Mouse (Mus musculus) C2C12 (cell line): ENCODE data around the gene Msantd2. TPM values are rescaled to one million over a fixed set of nuclear protein-coding genes. Genes with fewer than 3 reads are reported as not detected.

ENCODE experiments used
- H3K27me3 ChIP-seq: one replicate; pipeline ENCODE4 v1.6.1; 2011; ENCODE audit not compliant: control insufficient read depth, insufficient read depth, insufficient read length
- H3K36me3 ChIP-seq: one replicate; pipeline ENCODE4 v1.6.1; 2011; ENCODE audit not compliant: control insufficient read depth, insufficient read depth
- H3K4me3 ChIP-seq: one replicate; pipeline ENCODE4 v1.5.1; 2011; ENCODE audit warnings: mild to moderate bottlenecking, control low read depth; ENCODE audit not compliant: poor library complexity, insufficient read depth, severe bottlenecking
- H3K79me2 ChIP-seq: one replicate; pipeline ENCODE4 v1.6.1; 2011; ENCODE audit not compliant: control insufficient read depth, insufficient read depth
- H3K79me3 ChIP-seq: one replicate; pipeline ENCODE4 v1.6.1; 2011; ENCODE audit warnings: low read depth, control low read depth
- H3ac ChIP-seq: one replicate; pipeline ENCODE3; 2011; ENCODE audit warnings: low read depth; ENCODE audit not compliant: control insufficient read depth, insufficient read length
- CEBPB ChIP-seq: IDR thresholded peaks from one replicate; pipeline ENCODE4 v1.6.1; 2011; ENCODE audit warnings: low read depth, mild to moderate bottlenecking, control low read depth, moderate library complexity
- CTCF ChIP-seq: IDR thresholded peaks from one replicate; pipeline ENCODE4 v1.5.1; 2011; ENCODE audit not compliant: control insufficient read depth, insufficient read depth, insufficient read length
- FOSL1 ChIP-seq: IDR thresholded peaks from one replicate; pipeline ENCODE4 v1.8.0; 2011; ENCODE audit warnings: mild to moderate bottlenecking, low read length; ENCODE audit not compliant: poor library complexity, insufficient read depth, severe bottlenecking
- MAX ChIP-seq: IDR thresholded peaks from one replicate; pipeline ENCODE4 v1.6.1; 2011; ENCODE audit warnings: mild to moderate bottlenecking, control low read depth
- MYOD1 ChIP-seq: IDR thresholded peaks from one replicate; pipeline ENCODE4 v1.6.1; 2011; ENCODE audit warnings: low read depth; ENCODE audit not compliant: control insufficient read depth, insufficient read length
- MYOG ChIP-seq: IDR thresholded peaks from one replicate; pipeline ENCODE4 v1.6.1; 2011; ENCODE audit not compliant: control insufficient read depth, insufficient read length; ENCODE audit errors: extremely low read depth
- USF1 ChIP-seq: IDR thresholded peaks from one replicate; pipeline ENCODE4 v1.6.1; 2011; ENCODE audit warnings: low read depth, mild to moderate bottlenecking, control low read depth, moderate library complexity
- polyA plus RNA-seq: library from polyadenylated mRNA; unstranded; fragments of >200 nt; fragmentation: generic; extraction: Trizol; gene quantifications from one replicate; pipeline ENCODE4 v1.2.1, GENCODE M21; 2012; ENCODE audit warnings: missing spikeins

The Msantd2 gene
- polyA plus RNA-seq, 1 experiment, result 8.4 TPM

DNA sequence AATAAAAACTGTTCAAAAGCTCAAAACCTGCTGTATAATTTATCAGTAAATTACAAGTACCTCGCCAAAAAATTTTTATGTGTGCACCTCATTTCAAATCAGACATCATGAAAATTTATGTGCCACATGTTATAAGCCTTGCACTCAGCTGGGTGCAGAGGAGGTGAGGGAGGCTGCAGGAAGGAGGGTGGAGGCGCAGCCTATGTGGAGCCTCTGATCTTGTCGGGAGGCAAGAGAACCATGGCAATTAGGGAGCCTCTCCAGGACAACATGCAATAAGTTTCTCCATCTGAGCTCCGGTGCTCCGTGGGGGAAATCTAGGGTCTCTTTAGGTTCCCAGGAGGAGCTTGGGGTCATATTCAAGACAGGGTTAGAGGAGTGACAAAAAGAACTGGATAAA lies 78.3 kb downstream of the Msantd2 start:
- Histone ChIP-seq H3K36me3 (no peaks in the 10 kb centered on the region), H3K27me3 (peaks cover 34% of the 10 kb centered on the region), H3K4me3 (no peak overlapping the region), H3K79me2 (no peaks in the 10 kb centered on the region), H3K79me3 (no peaks in the 10 kb centered on the region), H3ac (no peak overlapping the region)
- TF ChIP-seq FOSL1 (no peak), MYOG (no peak), MYOD1 (no peak), CTCF (no peak), MAX (no peak), USF1 (no peak), CEBPB (no peak)

DNA sequence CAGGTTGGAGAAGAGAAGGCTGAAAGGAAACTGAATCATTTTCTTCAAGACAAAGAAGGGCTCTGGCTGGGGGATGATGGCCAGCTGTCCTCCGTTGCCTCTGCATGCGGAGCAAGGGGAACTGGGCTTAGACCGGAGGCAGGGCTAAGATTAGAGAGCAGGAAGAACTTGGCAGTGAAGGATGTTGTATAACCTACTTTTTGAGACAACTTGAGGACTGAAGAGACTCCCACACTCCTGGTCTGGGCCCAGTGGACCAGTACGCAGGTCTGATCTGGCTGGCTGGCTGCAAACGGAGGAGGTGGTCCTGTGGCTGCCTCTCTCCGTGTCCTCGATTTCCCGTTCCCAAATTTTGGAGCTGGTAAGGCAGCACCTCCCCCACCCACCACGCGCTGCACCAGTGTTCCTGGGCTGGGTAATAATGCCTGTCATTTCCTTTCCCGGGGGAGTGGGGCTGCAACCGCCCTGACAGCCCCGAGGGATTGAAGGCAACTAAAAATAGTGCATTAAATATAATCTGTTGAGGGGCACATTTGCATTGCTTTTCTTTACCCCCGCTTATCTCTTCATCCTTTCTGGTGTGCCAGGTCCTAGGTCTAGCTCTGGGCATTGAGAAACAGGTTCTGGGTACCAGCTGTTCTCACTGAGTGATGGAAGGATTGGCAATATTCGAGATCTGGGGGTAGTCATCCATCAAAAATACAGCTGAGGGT lies 78.9 kb downstream of the Msantd2 start:
- TF ChIP-seq MYOD1, result no peak
- no peak for TF ChIP-seq CEBPB
- no peak for TF ChIP-seq CTCF
- no peak for TF ChIP-seq MAX
- TF ChIP-seq USF1, result no peak
- TF ChIP-seq FOSL1, result no peak
- no peak for TF ChIP-seq MYOG
- Histone ChIP-seq H3K79me3 (no peaks in the 10 kb centered on the region), H3K27me3 (peaks cover 40% of the 10 kb centered on the region), H3K4me3 (no peak overlapping the region), H3ac (no peak overlapping the region), H3K36me3 (no peaks in the 10 kb centered on the region), H3K79me2 (no peaks in the 10 kb centered on the region)

DNA sequence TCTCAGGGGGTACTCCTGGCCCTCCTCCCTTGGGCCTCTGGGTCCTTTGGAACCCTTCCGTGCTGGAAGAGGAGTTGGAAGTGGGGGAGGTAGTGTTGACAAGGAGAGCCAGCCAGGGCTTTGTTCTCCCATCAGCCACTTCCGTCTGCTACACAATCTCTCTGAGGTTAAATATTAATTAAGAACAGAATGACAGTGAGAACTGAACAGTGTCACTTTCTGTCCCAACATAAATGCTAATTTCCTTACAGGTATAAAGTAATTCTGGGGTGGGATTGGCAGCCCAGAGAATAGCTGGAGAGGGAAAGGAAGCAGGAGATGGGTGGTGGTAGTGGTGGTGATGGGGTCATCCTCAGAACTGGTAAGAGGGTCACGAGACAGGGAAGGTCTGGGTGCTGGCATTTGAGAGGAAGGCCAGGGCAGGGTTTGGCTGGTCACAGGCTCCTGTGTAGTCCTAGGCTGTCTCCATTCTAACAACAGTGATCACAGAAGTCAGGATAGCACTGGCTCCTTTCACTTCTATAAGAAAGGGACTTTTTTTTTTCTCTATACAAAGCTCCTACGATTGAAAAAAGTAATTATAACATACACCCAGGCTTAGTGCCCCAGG lies 79.6 kb downstream of the Msantd2 start:
- H3K36me3 ChIP-seq, result no peaks in the 10 kb centered on the region
- H3ac ChIP-seq, result no peak overlapping the region
- H3K4me3 ChIP-seq, result no peak overlapping the region
- H3K27me3 ChIP-seq, result peaks cover 46% of the 10 kb centered on the region
- TF ChIP-seq MYOG (no peak), MYOD1 (no peak), CTCF (no peak), USF1 (no peak), MAX (no peak), FOSL1 (no peak), CEBPB (no peak)
- no peaks in the 10 kb centered on the region for H3K79me3 ChIP-seq
- H3K79me2 ChIP-seq, result no peaks in the 10 kb centered on the region

DNA sequence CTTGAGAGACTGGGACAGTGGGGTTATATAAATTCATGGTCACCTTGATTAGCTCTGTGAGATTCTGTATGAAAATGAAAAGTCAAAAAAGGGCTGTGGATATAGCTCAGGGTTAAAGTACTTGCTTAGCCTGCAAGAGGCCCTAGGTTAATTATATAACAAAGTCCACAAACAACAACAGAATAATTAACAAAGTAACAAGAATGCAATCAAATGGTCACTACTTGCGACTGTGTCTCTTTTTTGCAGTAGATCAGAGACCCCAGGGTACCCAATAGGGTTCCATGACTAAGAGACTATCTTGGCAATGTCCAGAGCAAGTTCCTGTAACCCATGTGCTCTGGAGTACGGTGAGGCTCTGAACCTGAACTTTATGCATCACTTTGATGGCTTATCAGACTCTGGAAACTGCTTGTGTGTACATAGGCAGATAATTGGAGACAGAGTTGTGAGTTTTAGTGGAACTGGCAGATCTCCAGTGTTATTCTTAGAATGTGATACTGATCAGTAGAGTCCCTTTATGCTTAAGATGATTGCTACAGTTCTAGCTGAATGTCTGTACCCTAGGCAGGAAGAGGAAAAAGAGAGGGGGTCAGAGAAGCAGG lies 80.2 kb downstream of the Msantd2 start:
- TF ChIP-seq USF1 (no peak), CEBPB (no peak), MAX (no peak), MYOG (no peak), CTCF (no peak), MYOD1 (no peak), FOSL1 (no peak)
- Histone ChIP-seq H3K27me3 (peaks cover 48% of the 10 kb centered on the region), H3ac (no peak overlapping the region)

DNA sequence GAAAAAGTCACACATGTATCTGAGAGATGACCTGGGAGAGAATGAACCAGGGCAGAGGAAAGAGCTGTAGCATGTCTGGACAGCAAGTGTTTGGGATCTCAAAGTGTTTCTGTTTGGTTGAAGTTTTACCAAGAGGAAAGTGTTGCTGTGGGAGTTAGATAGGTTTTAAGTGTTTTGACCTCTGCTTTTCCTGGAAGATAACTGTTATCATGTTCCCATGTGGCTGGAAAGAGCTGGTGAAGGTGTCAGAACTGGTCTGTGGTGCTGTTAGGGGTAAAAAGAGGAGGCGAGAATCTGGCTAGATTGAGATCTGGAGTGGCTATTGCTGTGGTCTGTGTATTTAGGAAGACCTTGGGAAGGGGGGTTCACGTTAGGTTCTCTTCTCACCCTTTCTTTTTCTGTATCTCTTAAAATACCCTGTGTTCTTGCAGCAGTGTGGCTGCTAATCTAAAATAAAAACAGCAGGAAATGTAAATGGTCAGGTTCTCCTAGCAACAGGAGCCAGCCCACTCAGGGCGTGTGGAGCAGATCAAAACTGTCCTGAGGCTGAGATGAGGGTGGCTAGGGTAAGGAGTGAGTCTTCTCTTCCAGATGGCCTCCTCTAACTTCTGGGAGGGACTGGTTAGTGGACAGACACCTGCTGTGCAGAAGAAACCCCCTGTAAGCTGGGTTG lies 83.2 kb downstream of the Msantd2 start:
- TF ChIP-seq MYOD1, result no peak
- TF ChIP-seq USF1, result no peak
- no peak for TF ChIP-seq FOSL1
- no peak for TF ChIP-seq CEBPB
- no peak for TF ChIP-seq CTCF
- TF ChIP-seq MAX, result no peak
- no peak for TF ChIP-seq MYOG
- Histone ChIP-seq H3K36me3 (no peaks in the 10 kb centered on the region), H3K79me2 (no peaks in the 10 kb centered on the region), H3K27me3 (peaks cover 45% of the 10 kb centered on the region), H3K4me3 (no peak overlapping the region), H3K79me3 (no peaks in the 10 kb centered on the region), H3ac (no peak overlapping the region)

More for the DNA sequence above, 80.2 kb downstream of the Msantd2 start:
- Histone ChIP-seq H3K79me2 (no peaks in the 10 kb centered on the region), H3K4me3 (no peak overlapping the region), H3K36me3 (no peaks in the 10 kb centered on the region), H3K79me3 (no peaks in the 10 kb centered on the region)

Other genes starting within 250 kb of the Msantd2 start
- 4.2 TPM for gene Slc37a2, start 233.6 kb upstream of the Msantd2 start, polyA plus RNA-seq
- gene Ccdc15, start 140.9 kb upstream of the Msantd2 start, polyA plus RNA-seq, result 0.56 TPM
- 0.01 TPM for gene Hepacam, start 122.0 kb upstream of the Msantd2 start, polyA plus RNA-seq
- not detected for gene Robo4, start 87.4 kb upstream of the Msantd2 start, polyA plus RNA-seq
- 0.18 TPM for gene Robo3, start 56.1 kb upstream of the Msantd2 start, polyA plus RNA-seq
- 0.06 TPM for gene Esam, start 38.8 kb downstream of the Msantd2 start, polyA plus RNA-seq
- 0.18 TPM for gene Vsig2, start 49.9 kb downstream of the Msantd2 start, polyA plus RNA-seq
- gene Nrgn, start 63.6 kb downstream of the Msantd2 start, polyA plus RNA-seq, result 2.6 TPM
- gene Siae, start 66.4 kb downstream of the Msantd2 start, polyA plus RNA-seq, result 0.51 TPM
- 1.2 TPM for gene Spa17, start 124.4 kb downstream of the Msantd2 start, polyA plus RNA-seq
- gene Tbrg1, start 168.0 kb downstream of the Msantd2 start, polyA plus RNA-seq, result 89.7 TPM
- gene Panx3, start 179.9 kb downstream of the Msantd2 start, polyA plus RNA-seq, result not detected
- gene Olfr160, start 226.9 kb downstream of the Msantd2 start, polyA plus RNA-seq, result not detected